Mouse (Mus musculus): ENCODE measurements around the gene Galnt11.

Gene Galnt11

DNA sequence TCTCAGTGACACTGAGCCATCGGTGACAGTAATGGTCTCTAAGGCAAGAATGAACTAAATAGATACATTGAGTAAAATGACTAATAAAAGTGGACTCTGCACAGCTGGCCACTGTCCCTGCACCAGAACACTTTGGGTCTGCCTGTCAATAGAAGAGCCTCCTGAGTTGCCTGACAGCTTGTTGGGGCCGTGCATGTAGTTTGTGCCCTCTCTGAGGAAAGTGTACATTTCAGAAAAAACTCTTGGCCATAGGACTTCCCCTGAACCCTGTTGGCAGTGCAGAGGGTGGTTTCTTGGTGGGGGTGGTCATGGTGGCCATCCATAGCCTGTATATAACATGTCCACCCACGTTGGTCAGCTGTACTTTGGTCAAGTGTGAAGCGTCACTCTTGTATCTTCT, 32.8 kb downstream of the Galnt11 start:
- DNase-seq (ENCODE audit: low read depth) = no peak

DNA sequence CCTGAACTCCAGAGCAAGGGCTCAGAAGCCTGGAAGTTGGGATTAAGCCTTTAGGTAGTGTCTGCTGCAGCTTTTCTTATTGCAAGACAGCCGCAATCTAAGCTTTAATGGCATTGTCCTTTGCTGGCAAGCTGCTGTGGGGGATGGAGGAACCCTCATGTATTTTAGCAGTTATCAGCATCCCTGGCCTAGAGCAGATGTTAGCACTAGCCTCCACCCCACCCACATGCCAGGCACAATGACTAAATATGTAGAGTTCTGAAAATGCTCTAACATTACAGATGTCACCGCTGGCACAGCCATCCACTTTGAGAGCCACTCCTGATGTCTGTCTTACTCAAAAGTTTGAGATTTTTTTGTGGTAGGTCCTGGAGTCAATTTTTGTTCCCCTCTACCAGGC, 35.0 kb downstream of the Galnt11 start:
- no peak for DNase-seq (ENCODE audit: low read depth)

DNA sequence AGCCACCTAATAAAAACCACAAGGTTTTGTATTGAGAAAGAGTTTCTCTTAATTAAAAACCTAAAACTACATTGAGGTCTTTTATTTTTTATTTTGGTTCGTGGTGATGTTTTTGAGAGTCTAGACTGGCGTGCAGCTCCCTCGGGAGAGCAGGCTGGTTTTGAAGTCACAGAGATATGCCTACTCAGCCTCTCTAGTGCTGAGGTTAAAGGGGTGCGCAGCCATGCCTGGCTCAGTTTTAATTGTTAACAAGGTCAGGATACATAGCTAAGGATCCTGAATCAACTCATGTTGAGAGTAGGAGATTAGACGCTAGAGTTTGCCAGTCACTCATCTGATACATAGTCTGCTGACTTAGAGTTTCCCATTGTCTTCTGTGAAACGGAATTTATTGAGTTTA, 39.7 kb downstream of the Galnt11 start:
- no peak for DNase-seq (ENCODE audit: low read depth)

DNA sequence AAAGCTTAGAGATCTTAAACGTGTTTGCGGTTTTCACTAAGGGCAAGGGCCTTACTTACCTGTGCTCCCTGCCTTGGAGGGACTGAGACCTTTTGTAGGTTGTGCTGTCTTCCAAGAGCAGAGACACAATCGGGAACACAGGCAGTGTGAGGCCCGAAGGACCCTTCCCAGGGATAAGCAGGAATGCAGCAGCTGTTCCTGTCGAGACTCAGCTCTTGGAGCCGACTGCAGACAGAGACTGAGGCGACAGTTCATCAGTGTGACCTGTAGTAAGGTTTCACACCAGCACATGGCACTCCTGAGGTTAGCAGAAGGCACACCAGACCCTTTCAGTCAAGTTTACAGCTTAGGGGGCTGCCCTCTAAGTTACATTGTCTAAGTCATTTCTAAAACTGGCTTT, 40.6 kb downstream of the Galnt11 start:
- no peak for DNase-seq (ENCODE audit: low read depth)

DNA sequence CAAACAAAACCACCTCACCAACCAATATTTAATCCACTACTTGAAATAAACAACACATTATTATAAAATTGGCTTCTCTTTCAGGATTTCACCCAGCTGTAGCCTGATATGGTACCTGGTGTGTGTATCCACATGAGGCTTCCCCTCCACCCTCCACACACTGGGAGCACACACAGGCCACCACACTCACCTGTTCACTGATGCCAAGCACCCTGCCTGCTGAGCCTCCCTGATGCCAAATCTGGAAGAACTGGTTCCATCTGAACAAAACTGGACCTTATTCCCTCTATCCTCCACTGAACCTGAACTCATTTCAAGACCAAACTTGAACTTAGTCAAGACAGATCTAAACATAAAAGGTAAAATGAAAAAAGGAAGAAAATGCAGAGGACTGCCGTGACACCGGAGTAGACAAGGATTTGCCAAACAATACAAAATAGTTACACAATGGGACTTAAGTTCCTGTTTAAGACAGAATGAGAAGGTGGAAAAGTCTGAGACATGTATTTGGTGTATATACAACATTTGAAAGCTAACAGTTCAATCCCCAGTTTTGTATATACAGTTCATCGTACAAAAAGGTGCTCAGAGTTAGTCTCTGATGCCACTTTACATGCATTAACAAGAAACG, 46.7 kb downstream of the Galnt11 start:
- no peak for DNase-seq (ENCODE audit: low read depth)

DNA sequence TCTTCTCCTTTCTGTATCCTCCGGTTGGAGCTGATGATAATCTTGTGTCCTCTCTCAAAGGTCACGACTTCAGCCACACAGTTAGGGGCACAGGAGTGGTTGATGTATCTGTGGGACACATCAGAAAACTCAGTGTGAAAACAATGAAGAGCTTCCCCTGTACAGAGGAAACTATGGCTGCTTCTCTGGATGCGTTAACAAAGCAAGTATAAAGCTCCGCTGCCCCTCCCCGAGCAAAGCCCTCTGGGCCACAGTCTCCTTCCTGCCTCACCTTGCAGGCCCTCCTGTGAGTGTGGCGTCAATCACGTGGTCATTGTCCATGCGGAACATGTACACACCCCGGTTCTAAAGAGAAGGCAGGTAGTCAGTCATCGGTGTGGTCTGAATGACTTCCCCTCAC, 53.9 kb downstream of the Galnt11 start:
- DNase-seq (ENCODE audit: low read depth) = no peak

DNA sequence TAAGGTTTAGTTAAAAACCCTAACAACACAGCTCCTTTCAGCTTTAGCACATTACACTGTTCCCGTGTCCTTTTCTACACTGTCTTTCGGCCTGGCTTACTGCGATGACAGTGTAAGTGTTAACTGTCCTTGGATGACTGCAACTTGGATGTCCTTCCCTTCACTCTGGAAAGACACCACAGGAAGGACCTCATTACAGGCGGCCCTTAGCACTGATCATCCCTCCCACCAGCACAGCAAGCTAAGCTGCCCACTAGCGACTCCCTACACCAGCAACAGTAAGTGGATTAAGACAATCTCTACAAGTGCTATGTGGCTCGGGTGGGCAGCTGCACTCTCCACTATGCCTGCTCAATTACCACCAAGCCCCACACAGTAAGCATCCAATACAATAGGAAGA, 54.7 kb downstream of the Galnt11 start:
- DNase-seq (ENCODE audit: low read depth) = no peak

DNA sequence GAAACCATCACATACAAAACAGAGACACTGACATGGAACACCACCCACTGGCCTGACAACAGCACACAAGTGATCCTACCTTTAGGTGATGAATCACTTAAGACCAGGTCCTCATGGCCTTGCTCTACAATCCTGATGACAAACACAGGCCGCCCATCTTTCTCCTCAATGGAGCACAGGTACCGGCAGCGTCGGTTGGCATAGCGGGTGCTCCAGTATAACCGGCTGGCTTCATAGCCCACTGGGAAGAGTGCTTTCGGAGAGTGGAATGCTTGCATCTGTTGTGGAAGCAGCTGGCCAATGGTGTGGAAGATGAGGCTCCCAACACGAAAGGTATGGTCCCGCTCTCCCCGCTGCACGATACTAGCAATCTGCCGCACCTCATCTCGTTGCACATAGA, 62.3 kb downstream of the Galnt11 start:
- no peak for DNase-seq (ENCODE audit: low read depth)

DNA sequence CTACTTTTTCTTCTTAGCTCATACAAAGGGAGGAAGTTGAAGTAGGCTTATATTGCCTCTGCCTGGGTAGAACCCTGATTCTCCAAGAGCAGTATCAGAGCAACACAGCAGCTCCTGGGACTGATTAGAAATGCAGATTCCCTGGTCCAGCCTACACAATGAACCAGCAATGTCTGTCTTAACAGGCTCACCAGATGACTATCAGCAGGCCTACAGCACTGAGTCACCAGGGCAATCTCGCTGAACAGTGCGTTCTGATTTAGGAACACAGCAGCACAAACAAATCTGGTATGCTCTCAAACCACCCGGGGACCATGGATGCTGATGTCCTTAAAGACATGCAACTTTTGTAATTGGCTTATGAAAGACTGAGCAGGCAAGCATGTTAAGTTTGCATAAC, 75.1 kb downstream of the Galnt11 start:
- peak; percentile 55 for DNase-seq (ENCODE audit: low read depth)

DNA sequence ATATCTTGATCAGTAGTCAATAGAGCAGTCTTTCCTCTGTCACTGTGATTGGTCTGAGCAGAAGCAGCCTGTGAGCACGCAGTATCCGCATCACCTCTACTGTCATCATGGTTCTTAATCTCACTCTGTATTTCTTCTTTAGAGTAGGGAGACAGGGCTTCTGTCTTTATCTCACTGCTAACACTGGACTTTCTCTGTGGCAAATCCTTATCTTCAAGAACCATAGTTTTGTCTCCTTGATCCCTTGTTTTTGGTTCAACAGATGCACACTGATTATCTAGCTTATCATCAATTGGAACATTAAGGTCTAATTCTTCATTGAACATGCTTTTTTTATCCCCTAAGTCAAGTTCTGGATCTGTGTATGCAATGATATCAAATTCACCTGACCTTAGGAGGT, 88.5 kb downstream of the Galnt11 start:
- DNase-seq (ENCODE audit: low read depth) = no peak

DNA sequence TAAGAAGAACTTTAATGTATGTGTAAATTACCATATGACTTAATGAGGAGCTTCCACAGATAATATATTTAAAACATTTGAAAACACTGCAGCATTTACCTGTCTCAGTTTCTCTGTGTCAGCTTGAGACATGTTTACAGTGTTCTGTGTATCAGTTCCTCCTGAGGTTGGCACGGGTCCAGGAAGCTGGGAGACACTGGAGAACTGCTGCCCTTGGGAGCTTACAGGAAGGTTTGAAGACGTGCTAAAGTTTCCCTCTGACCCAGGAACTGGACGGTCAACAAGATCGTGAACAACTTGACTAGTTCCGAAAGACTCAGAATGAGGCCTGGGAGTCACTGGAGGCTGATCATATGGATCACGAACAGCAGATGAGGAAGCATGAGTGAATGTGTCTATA, 92.2 kb downstream of the Galnt11 start:
- peak; percentile 16 for DNase-seq (ENCODE audit: low read depth)
